Mouse (Mus musculus) adipocyte (in vitro differentiated cells): Measurements from ENCODE around the gene Epx.

Source experiments
- DNase-seq: peaks from one replicate; pipeline ENCODE4 v3.0.0-alpha.2; 2016; ENCODE audit warnings: low spot score

Epx gene

DNA sequence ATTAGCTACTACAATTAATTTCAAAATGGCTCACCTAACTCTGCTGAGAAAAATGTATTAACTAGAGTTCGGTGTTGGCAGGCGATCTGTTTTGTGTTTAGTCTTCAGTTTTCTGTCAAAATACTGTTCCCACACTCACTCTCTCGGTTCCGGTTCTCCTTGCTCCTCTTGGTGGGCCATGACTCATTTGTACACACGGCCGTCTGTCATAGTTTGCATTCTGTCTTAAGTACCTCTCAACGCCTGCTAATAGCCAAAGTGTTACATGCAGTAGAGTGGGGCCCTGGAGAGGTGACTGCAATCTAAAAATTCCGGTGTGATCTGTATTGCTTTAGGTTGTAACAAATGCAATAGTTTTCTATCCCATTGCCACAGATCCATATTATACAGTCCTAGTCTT lies 34.7 kb downstream of the Epx start:
- no peak for DNase-seq

DNA sequence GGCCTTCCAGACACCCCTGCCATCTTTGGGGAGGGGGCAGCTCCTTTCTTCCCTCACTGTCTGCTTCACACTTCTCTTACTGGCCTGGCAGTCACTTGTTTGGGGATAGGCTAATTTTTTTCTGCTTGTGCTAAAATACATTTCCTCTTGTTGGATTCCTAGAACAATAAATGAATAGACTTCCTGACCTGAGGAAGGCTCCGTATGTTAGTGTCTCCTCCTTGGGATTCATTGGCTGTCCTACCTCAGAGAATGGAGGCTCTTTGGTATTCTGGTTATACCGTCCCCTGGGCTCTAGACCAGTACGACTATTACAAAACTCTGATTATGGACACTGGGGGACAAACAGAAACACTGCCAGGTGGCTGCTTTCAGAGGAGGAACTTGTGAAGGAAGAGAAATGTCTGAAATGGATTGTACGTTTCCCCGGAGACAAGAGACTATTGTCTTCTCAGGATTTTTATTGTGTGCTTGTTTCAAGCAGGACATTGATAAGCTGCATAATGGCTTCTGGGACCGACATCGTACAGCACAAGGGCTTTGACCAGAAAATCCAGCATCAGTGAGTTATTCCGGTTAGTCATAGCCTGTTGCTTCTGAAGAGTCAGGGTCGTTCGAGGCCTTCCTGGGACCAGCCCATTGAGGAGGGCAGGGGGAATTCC lies 47.0 kb downstream of the Epx start, which contains the start of gene Lpo:
TSS of gene Lpo (minus strand) at position 51 of the 662 bp plus-strand sequence.
- DNase-seq: no peak

DNA sequence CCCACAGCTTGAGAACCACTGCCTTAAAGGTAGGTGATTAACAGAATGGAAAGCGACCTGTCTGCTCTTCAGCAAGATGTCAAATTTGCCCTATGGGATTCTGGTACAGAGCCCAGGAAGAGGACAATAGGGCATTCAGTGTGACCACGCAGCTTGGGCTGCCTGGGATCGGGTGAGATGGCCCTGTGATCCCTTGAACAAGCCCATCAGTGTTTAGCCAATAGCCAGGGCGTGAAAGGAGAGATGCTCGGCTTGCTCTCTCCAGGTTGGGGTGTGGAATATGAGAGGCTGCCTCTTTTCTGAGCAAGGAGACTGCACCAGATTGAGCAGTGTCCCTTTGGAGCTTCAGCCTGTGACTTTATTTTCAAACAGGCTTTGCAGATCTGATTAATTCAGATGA lies 53.8 kb downstream of the Epx start:
- DNase-seq: no peak

DNA sequence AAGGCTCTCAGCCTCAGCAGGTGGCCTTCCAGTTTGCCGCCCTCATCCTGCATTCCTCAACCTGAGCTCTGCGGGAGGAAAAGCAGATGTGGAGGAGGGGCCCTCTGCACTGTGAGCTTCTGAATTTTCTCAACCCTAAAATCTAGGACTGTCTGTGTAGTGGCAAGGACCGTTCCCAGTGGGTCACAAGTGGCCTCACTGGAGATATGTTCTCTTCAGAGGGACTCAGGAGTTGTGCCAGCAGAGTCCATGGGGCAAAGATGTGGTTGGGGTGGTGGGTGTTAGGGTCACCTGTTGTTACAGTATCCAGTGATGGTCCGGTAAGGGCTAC lies 57.9 kb downstream of the Epx start:
- no peak for DNase-seq

DNA sequence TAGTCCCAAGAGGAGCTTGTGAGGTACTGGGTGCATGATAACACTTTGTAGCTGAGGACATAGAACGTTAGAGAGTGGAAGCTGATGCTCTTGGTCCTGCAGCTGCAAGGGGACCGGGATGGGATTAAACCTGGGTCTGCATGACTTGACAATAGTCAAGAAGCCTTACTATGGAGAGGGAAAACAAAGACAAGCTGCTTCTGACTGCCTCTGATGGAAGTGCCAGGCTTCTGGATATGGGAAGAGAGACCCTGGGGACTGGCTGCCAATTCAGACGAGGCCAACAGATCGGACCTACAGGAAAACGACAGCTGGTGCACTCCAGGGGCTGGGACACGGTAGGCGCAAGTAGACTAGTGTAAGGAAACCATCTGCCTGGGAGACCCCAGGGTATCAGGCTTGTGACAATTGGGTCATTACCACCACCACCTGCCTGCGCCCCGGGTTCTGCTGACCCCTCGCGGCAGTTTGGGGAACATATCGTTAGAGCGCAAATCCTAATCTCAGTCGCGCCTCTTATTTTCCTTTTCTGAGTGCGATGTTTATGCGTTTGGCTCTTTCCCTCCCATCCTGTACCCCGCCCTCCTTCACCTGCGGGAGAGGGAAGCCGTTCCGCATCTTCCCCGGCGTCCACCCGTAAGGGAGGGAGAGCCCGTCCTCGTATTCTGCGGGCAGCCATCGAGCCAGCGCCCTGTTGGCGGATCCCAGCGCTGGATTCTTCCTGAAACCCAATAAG lies 58.5 kb downstream of the Epx start:
- DNase-seq: no peak

DNA sequence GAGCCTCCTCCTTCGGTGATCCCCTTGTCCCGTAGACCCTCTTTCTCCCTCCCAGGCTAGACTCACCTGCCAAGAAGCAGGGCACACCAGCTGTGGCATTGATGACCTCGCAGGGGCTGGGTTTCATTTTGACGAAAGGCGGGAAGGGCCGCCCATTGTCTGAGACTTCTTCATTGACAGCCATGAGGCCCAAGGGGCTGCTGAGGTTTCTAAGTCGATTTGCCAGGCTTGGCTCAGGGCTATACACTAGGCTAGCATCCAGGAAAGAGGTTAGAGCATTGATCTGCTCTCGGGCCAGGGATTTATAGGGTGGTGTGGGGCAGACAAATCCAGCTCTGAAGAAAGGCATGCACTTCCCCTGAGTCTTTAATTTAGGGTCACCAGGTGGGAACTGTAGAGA lies 60.5 kb downstream of the Epx start:
- no peak for DNase-seq
